Mouse (Mus musculus) embryonic facial prominence, embryonic 13.5 days (tissue): Measurements from ENCODE around the gene Sorbs2. TPM values are rescaled to one million over a fixed set of nuclear protein-coding genes. Genes with fewer than 3 reads are reported as not detected.

Experiments used
- ATAC-seq: fragments of 200-750 bp; cut with Nextera tagmentation; 2 replicates; pipeline ENCODE4 v1.8.0; 2017; ENCODE audit warnings: low read depth; ENCODE audit not compliant: insufficient number of reproducible peaks, insufficient read depth, low FRiP score, low TSS enrichment
- H3K27ac ChIP-seq: fragments of 300-500 bp; sonication (generic); 2 replicates; pipeline ENCODE4 v1.5.1; 2015; ENCODE audit warnings: moderate library complexity, mild to moderate bottlenecking, inconsistent platforms
- H3K27me3 ChIP-seq: fragments of 300-500 bp; sonication (generic); 2 replicates; pipeline ENCODE4 v1.6.1; 2015; ENCODE audit warnings: mild to moderate bottlenecking, inconsistent platforms
- H3K36me3 ChIP-seq: fragments of 300-500 bp; sonication (generic); 2 replicates; pipeline ENCODE4 v1.6.1; 2015; ENCODE audit warnings: mild to moderate bottlenecking, inconsistent platforms
- H3K4me1 ChIP-seq: fragments of 300-500 bp; sonication (generic); 2 replicates; pipeline ENCODE4 v1.6.1; 2015; ENCODE audit warnings: inconsistent platforms
- H3K4me2 ChIP-seq: fragments of 300-500 bp; sonication (generic); 2 replicates; pipeline ENCODE4 v1.6.1; 2015; ENCODE audit warnings: moderate library complexity, mild to moderate bottlenecking, inconsistent platforms
- H3K4me3 ChIP-seq: fragments of 300-500 bp; sonication (generic); 2 replicates; pipeline ENCODE4 v1.5.1; 2015; ENCODE audit warnings: mild to moderate bottlenecking, inconsistent platforms
- H3K9ac ChIP-seq: fragments of 300-500 bp; sonication (generic); 2 replicates; pipeline ENCODE4 v1.6.1; 2015; ENCODE audit warnings: mild to moderate bottlenecking, inconsistent platforms
- H3K9me3 ChIP-seq: fragments of 300-500 bp; sonication (generic); 2 replicates; pipeline ENCODE4 v1.6.1; 2016; ENCODE audit warnings: inconsistent platforms
- WGBS: fragments of 180-500 bp; shearing (Covaris S2); methylation state at CpG from one replicate; pipeline ENCODE4 v1.1.7; 2015; ENCODE audit warnings: mixed read lengths; 5-methylcytosine and 5-hydroxymethylcytosine counted together
- polyA plus RNA-seq: library from polyadenylated mRNA; unstranded; fragments of >200 nt; fragmentation: Nextera tagmentation; extraction: Ambion mirVana; gene quantifications from 2 replicates; pipeline ENCODE4 v1.2.1, GENCODE M21; 2015

Sorbs2 gene
- polyA plus RNA-seq, 1 experiment from 2014 or later, result 24.5 TPM

DNA sequence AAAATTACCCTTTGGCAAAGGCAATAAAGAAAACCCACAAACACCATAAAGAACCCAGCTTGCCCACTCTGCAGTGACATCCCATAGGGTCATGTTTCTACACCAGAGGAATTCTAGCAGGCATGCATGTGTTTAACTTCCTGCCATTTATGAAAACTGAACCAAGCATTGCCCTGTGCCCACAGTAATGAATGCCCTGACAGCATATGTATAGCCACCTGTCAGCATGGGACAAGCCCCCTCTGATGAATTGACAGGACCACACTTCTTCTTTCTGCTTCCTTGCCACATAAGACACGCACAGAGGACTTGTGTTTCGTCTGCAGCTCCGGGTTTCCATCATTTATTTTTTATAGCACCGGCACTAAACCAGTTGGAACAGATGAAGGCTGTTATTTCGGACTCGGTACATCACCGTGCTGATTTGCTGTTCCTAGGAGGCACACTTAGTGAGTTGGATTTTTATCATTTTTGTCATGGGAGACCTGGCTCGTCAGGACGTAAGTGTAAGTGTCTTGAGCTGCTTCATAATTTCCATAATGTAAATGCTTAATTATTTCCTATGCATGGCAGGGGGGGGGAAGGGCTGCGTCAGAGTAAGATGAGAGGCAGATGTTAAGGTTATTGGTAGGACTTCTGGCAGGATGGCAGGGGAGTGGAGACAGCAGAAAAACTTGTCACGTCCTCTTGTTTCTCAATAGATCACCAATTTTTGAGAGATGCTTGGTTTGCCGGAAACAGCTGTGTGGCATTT is 180.5 kb downstream of the Sorbs2 start:
- Histone ChIP-seq H3K36me3 (no peaks in the 10 kb centered on the region), H3K9me3 (no peaks in the 10 kb centered on the region), H3K27me3 (no peaks in the 10 kb centered on the region), H3K4me2 (no peak overlapping the region), H3K9ac (no peak overlapping the region), H3K4me1 (0 out of 2 replicates have a peak, but pooled peaks cover 20% of the 10 kb centered on the region), H3K27ac (no peak overlapping the region), H3K4me3 (no peak overlapping the region)
- ATAC-seq, result no peak
- WGBS, result 44% methylated on average over 12 of the region's 12 CpGs

GRCm38 (mm10) chr8:45689611-45690207 is 182.1 kb downstream of the Sorbs2 start:
- ATAC-seq, result no peak
- Histone ChIP-seq H3K4me3 (no peak overlapping the region), H3K9ac (no peak overlapping the region), H3K4me2 (no peak overlapping the region), H3K27me3 (no peaks in the 10 kb centered on the region), H3K36me3 (no peaks in the 10 kb centered on the region), H3K9me3 (no peaks in the 10 kb centered on the region), H3K27ac (no peak overlapping the region), H3K4me1 (0 out of 2 replicates have a peak, but pooled peaks cover 20% of the 10 kb centered on the region)
- WGBS, result 71% methylated on average over 2 of the region's 2 CpGs

DNA sequence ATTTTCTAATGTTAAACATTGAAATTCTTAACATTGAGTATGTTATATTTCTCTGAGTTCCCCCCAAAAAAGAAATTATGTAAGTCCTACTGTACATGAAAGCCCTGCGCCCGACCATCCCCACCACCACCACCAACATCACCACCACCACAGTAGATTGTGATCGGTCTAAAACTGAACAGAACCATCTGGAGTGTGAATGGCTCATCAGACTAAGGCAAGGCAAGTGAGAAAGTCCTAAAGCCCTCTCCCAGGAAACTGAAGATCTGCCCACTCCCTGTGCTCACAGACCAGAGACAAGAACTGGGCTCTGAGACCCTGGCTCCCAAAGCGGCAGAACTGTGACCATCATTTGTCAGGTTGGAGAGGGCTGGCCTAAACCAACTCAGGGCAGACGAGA is 192.5 kb downstream of the Sorbs2 start:
- 81% methylated on average over 5 of the region's 5 CpGs for WGBS
- Histone ChIP-seq H3K27me3 (no peaks in the 10 kb centered on the region), H3K9me3 (no peaks in the 10 kb centered on the region), H3K4me3 (no peak overlapping the region), H3K27ac (no peak overlapping the region), H3K4me1 (no peaks in the 10 kb centered on the region), H3K9ac (no peak overlapping the region), H3K4me2 (no peak overlapping the region), H3K36me3 (no peaks in the 10 kb centered on the region)
- ATAC-seq, result no peak

- Histone ChIP-seq H3K27ac (no peak overlapping the region), H3K4me3 (no peak overlapping the region), H3K9me3 (no peaks in the 10 kb centered on the region), H3K4me1 (no peaks in the 10 kb centered on the region), H3K9ac (no peak overlapping the region), H3K4me2 (no peak overlapping the region), H3K36me3 (no peaks in the 10 kb centered on the region), H3K27me3 (no peaks in the 10 kb centered on the region; the same call in 1 of the 2 replicates)
- no peak for ATAC-seq
- 58% methylated on average over 4 of the region's 4 CpGs for WGBS
Measured at GRCm38 (mm10) chr8:45703700-45704101, 196.1 kb downstream of the Sorbs2 start.

DNA sequence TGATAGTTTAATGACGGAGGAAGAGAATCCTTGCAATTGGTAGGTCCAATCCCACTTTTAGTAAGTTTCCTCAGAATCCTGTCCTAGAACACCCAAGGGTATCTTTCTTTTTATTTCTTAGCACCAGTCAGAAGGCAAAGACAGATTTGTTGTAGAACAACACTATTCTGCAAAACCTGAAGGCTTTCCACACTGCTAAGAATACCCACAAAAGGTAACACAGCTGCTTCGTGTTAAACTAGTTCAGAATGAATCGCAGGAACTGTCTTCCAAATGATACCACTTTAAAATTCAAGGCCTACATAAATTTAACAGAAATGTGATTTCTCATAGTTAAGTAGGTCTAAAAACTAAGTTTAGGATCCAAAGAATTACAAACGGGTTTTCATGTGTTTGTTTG is 201.5 kb downstream of the Sorbs2 start:
- Histone ChIP-seq H3K27ac (no peak overlapping the region), H3K9ac (no peak overlapping the region), H3K36me3 (no peaks in the 10 kb centered on the region), H3K4me2 (no peak overlapping the region), H3K9me3 (no peaks in the 10 kb centered on the region), H3K4me1 (no peaks in the 10 kb centered on the region), H3K27me3 (no peaks in the 10 kb centered on the region; the same call in 1 of the 2 replicates), H3K4me3 (no peak overlapping the region)
- 61% methylated on average over 4 of the region's 4 CpGs for WGBS
- no peak for ATAC-seq

GRCm38 (mm10) chr8:45709734-45710133 is 202.1 kb downstream of the Sorbs2 start:
- no peaks in the 10 kb centered on the region for H3K36me3 ChIP-seq
- no peak overlapping the region for H3K4me2 ChIP-seq
- H3K4me3 ChIP-seq, result no peak overlapping the region
- 56% methylated on average over 4 of the region's 4 CpGs for WGBS
- H3K9ac ChIP-seq, result no peak overlapping the region
- no peaks in the 10 kb centered on the region; the same call in 1 of the 2 replicates for H3K27me3 ChIP-seq
- H3K27ac ChIP-seq, result no peak overlapping the region
- no peaks in the 10 kb centered on the region for H3K4me1 ChIP-seq
- H3K9me3 ChIP-seq, result no peaks in the 10 kb centered on the region
- ATAC-seq, result no peak

DNA sequence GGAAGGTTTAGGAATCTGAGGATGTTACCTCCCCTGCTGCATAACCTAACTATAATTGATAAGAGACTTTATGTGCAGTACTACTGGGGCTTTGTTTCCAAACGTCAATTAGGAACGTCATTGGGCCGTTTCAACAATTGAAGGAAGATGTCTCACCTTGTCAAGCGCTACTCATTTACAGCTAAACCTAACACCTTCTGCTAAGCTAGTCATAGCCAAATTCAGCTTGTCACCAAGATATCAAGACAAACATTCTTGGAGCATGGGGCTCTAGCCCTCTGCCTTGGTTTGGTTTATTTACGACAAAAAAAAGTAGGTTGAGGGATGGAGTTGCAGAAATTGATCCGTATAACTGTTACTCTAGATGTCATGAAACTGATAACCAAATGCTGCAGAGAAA is 205.0 kb downstream of the Sorbs2 start:
- WGBS, result 83% methylated on average over 6 of the region's 6 CpGs

DNA sequence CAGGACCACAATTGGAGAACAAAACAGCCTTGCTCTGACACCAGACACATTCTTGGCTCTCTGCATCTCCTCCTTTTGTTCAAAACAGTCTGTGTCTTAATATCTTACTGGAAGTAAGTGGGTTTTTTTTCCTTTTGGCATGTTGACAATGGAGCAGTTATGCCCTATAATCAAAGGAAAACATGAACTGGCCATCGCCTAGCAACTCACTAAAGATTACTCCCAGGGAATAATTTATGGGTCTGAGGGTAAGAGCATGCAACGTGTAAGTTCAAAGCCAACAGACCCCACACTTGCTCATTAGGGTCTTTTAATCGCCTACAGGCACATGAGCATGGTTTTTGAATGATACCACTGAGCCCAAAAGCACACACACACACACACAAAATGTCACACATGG is 207.2 kb downstream of the Sorbs2 start:
- no peak overlapping the region for H3K4me2 ChIP-seq
- ATAC-seq, result no peak

More for the DNA sequence above, 205.0 kb downstream of the Sorbs2 start:
- Histone ChIP-seq H3K4me1 (no peaks in the 10 kb centered on the region), H3K36me3 (no peaks in the 10 kb centered on the region), H3K9me3 (no peaks in the 10 kb centered on the region), H3K27ac (no peak overlapping the region), H3K9ac (no peak overlapping the region), H3K4me2 (no peak overlapping the region), H3K27me3 (no peaks in the 10 kb centered on the region), H3K4me3 (no peak overlapping the region)
- no peak for ATAC-seq

DNA sequence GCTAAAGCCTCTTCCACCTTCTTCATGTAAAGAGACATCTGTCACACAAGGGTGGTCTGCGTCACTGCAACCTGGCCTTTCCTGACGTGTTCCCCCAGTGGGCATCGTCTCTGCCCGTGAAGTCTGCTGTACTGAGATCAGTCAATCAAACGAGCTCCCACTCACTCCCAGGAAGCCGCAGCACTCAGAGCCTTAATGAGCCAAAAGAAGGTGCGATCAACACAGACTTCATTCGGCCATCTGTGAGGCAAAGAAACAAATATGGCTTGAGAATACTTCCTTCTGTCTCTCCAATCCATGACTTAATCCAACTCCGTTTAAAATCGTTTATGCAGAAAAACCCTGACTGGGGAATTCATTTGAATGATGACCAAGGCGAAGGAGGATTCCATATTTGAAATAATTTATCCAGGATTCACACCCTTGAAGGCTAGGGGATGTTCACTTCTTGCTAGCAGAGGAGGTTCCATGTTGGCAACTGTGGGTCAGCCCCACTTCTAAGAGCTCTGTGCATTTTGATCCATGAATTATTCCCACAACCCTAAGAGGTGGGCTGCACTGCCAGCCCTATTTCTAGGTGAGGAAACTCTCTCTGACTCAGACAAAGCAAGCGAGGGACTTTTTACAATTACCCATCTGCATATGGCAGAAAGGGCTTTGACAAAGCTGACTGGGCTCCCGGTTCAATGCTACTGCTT is 207.9 kb downstream of the Sorbs2 start:
- Histone ChIP-seq H3K27me3 (no peaks in the 10 kb centered on the region), H3K4me2 (no peak overlapping the region), H3K9me3 (no peaks in the 10 kb centered on the region), H3K4me3 (no peak overlapping the region), H3K36me3 (no peaks in the 10 kb centered on the region), H3K9ac (no peak overlapping the region), H3K27ac (no peak overlapping the region), H3K4me1 (no peaks in the 10 kb centered on the region)
- ATAC-seq, result no peak
- WGBS, result 84% methylated on average over 13 of the region's 13 CpGs

More for the DNA sequence above, 207.2 kb downstream of the Sorbs2 start:
- Histone ChIP-seq H3K36me3 (no peaks in the 10 kb centered on the region), H3K27ac (no peak overlapping the region), H3K4me1 (no peaks in the 10 kb centered on the region), H3K27me3 (no peaks in the 10 kb centered on the region), H3K9ac (no peak overlapping the region), H3K4me3 (no peak overlapping the region), H3K9me3 (no peaks in the 10 kb centered on the region)
- 47% methylated on average over 3 of the region's 3 CpGs for WGBS

DNA sequence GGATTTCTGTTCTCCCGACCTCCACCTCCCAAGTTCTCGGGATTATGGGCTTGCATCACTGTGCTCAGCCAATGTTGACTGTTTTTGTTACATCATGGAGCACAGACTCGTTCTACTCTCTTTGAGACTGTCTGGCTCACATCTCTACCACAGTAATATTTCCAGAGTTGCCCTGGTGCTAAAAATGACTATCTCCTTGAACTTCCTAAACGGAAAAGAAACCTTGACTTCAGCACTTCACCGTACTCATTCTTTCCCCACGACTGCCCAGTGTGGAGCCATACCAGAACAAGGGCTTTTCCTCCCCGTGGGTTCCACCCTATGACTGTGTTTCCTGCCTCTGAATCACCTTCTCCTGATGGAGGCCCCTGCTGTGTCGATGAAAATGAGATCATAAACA is 212.2 kb downstream of the Sorbs2 start:
- H3K9ac ChIP-seq, result no peak overlapping the region
- no peak overlapping the region for H3K27ac ChIP-seq
- H3K27me3 ChIP-seq, result no peaks in the 10 kb centered on the region
- H3K36me3 ChIP-seq, result no peaks in the 10 kb centered on the region
- 70% methylated on average over 8 of the region's 8 CpGs for WGBS
- H3K4me2 ChIP-seq, result no peak overlapping the region
- no peak overlapping the region for H3K4me3 ChIP-seq
- H3K9me3 ChIP-seq, result no peaks in the 10 kb centered on the region
- no peaks in the 10 kb centered on the region for H3K4me1 ChIP-seq
- ATAC-seq, result no peak

GRCm38 (mm10) chr8:45724204-45724603 is 216.6 kb downstream of the Sorbs2 start:
- H3K9me3 ChIP-seq, result no peaks in the 10 kb centered on the region
- H3K27me3 ChIP-seq, result peaks cover 3% of the 10 kb centered on the region; the same call in 1 of the 2 replicates
- H3K4me2 ChIP-seq, result no peak overlapping the region
- no peak overlapping the region for H3K27ac ChIP-seq
- no peak overlapping the region for H3K9ac ChIP-seq
- WGBS, result 85% methylated on average over 3 of the region's 3 CpGs
- no peak for ATAC-seq
- H3K36me3 ChIP-seq, result no peaks in the 10 kb centered on the region
- H3K4me1 ChIP-seq, result no peaks in the 10 kb centered on the region
- H3K4me3 ChIP-seq, result no peak overlapping the region
